Mouse (Mus musculus): ENCODE data around the gene Ppp2r2d.

GRCm38 (mm10) chr7:138848028-138848920 lies 2.4 kb downstream of the Ppp2r2d start:
- TF ChIP-seq CTCF (IDR thresholded peaks at IDR 0.05; ENCODE audit: low read depth, low read length) (no peak), GATA2 (IDR thresholded peaks at IDR 0.05; ENCODE audit: borderline replicate concordance, low read depth, low read length) (no peak), GATA1 (IDR thresholded peaks at IDR 0.05; ENCODE audit: borderline replicate concordance, low read length) (no peak), TAL1 (conservative IDR thresholded peaks at IDR 0.05; ENCODE audit: low read depth, low read length) (no peak)

Data from G1E (cell line).